Mouse (Mus musculus) retina, postnatal 7 days (tissue): ENCODE data around the gene Steap3.

Experiments used
- DNase-seq: peaks from one replicate; pipeline ENCODE4 v3.0.0-alpha.2; 2012; ENCODE audit warnings: low read depth, low spot score

The Steap3 gene

GRCm38 (mm10) chr1:120146994-120147393 lies 125.5 kb downstream of the Steap3 start:
- no peak for DNase-seq

DNA sequence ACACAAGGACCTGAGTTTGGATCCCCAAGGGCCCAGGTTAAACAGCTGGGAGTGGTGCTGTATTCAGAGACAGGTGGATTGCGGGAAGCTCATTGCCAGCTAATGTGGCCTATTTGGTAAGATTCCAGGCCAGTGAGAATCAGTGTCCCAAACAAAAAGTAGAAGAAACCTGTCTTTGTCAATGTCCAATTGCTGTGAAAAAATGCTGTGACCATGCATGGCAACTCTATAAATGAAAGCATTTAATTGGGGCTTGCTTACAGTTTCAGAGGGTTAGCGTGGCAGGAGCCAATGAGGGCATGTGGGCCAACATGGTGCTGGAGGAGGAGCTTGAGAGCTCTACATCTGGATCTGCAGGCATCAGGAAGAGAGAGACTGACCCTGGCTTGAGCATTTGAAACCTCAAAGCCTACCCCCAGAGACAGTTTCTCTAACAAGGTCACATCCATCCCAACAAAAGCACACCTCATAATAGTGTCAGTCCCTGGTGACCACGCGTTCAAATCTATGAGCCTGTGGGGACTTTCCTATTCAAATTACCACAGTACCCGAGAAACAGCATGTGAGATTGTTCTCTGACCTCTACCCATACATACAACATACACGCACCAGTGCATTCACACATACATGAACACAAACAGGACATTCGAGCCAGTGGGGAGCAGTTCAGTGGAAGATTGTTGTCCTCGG lies 126.8 kb downstream of the Steap3 start:
- no peak for DNase-seq

DNA sequence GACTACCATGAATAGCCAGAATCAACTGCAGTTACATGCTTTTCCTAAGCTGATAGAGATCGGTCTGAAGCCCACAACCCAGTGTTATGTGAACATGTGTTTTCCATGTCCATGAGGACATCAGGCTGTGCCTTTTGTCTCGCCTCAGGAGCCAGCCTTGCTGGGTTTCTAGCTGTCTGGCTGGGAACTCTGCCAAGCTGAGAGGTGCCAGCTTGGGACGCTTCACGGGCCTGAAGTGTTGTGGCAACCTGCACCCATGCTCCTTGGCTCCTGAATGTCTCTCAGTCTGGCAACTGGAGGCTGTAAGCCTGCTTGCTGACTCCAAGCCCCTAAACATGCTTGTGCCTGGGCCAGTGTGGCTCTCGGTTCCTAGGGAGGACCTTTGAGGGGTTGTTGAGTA lies 130.0 kb downstream of the Steap3 start:
- no peak for DNase-seq
